10 mouse cellular contexts compared by ENCODE assay signal in genomic region chr13:50322512-50322911, GRCm38 (mm10).
DNase-seq lines count a peak whose midpoint lies in the region; ATAC-seq lines count a peak whose summit lies in the region.
"Had no signal": no experiment of that assay in that cellular context is flagged by ENCODE, and none has a peak within 500 bp of the region (broad histone marks: within the 10 kb centered on the region; RNA-seq: fewer than 3 reads in every experiment).

No protein-coding gene starts in this region.

- no peaks in the 10 kb centered on the region for H3K36me3 ChIP-seq in limb, embryonic 11.5 days (ENCODE audit: control insufficient read depth, insufficient read depth, low read length)
- H3K36me3 ChIP-seq in limb, embryonic 10.5 days = no peaks in the 10 kb centered on the region

- H3K4me2 ChIP-seq in limb, embryonic 11.5 days (ENCODE audit: low read depth, severe bottlenecking) = no peak overlapping the region

- ATAC-seq in limb, embryonic 11.5 days (ENCODE audit: insufficient number of reproducible peaks, low FRiP score, low TSS enrichment, low read depth) = no peak
- ATAC-seq: inflammation-experienced regulatory T-cells, adult 6 months had no signal

- no peak overlapping the region for H3K4me3 ChIP-seq in limb, embryonic 11.5 days (ENCODE audit: low read depth, low read length)
- no peak overlapping the region for H3K4me3 ChIP-seq in limb, embryonic 10.5 days

- no peak overlapping the region for H3K9ac ChIP-seq in limb, embryonic 11.5 days (ENCODE audit: low read length)

- 51% methylated on average over 4 of the region's 4 CpGs for WGBS in limb, embryonic 11.5 days
- 65% methylated on average over 4 of the region's 4 CpGs for WGBS in limb, embryonic 10.5 days

- peak; percentile 3 for DNase-seq in adrenal gland, postnatal 10 days
- no peak for DNase-seq in adrenal gland, postnatal 14 days
- peak; percentile 21 for DNase-seq in limb, embryonic 11.5 days (ENCODE audit: low spot score)
- no peak for DNase-seq in limb, embryonic 10.5 days (ENCODE audit: low spot score)
- peak; percentile 24 for DNase-seq in WW6 (ENCODE audit: low read depth, low spot score)
- DNase-seq in mesoderm, embryonic 11.5 days (ENCODE audit: low read depth, low spot score) = peak; percentile 18
- no peak for DNase-seq in thymus, postnatal 4 days
- no peak for DNase-seq in urinary bladder, postnatal 25 days (ENCODE audit: low spot score)

- H3K4me1 ChIP-seq in limb, embryonic 11.5 days (ENCODE audit: control insufficient read depth, insufficient read depth, low read length) = no peaks in the 10 kb centered on the region
- no peaks in the 10 kb centered on the region for H3K4me1 ChIP-seq in limb, embryonic 10.5 days

- no peaks in the 10 kb centered on the region for H3K9me3 ChIP-seq in limb, embryonic 11.5 days (ENCODE audit: control insufficient read depth, low read length)
- no peaks in the 10 kb centered on the region for H3K9me3 ChIP-seq in limb, embryonic 10.5 days (replicated peaks)

- H3K27ac ChIP-seq in limb, embryonic 11.5 days (replicated peaks; ENCODE audit: low read depth, low read length) = no peak overlapping the region
- no peak overlapping the region for H3K27ac ChIP-seq in limb, embryonic 10.5 days
- H3K27ac ChIP-seq: macrophage had no signal

- no peaks in the 10 kb centered on the region for H3K27me3 ChIP-seq in limb, embryonic 11.5 days (ENCODE audit: control insufficient read depth, insufficient read depth, low read length)
- no peaks in the 10 kb centered on the region for H3K27me3 ChIP-seq in limb, embryonic 10.5 days (ENCODE audit: low read depth, poor library complexity, severe bottlenecking)

Comparison
In these comparisons a context has a peak if more than half of its experiments do, and no peak if none do; other contexts are left out.
1. DNase-seq: peak in adrenal gland, postnatal 10 days (single experiment), limb, embryonic 11.5 days (single experiment), WW6 (single experiment) and mesoderm, embryonic 11.5 days (single experiment); none in adrenal gland, postnatal 14 days (single experiment), limb, embryonic 10.5 days (single experiment), thymus, postnatal 4 days (single experiment) and urinary bladder, postnatal 25 days (single experiment).